Mouse (Mus musculus): Measurements from ENCODE around the gene Sgk2. TPM values are rescaled to one million over a fixed set of nuclear protein-coding genes. Genes with fewer than 3 reads are reported as not detected.

Gene Sgk2
- polyA plus RNA-seq, 1 experiment from 2014 or later, result 2.5 TPM

- ATAC-seq (ENCODE audit: low FRiP score, low TSS enrichment), result peak; percentile 86
Observed at GRCm38 (mm10) chr2:163048125-163048524, 61.0 kb downstream of the Sgk2 start.

GRCm38 (mm10) chr2:163049116-163049515, 62.0 kb downstream of the Sgk2 start:
- H3K9me3 ChIP-seq (ENCODE audit: control insufficient read depth, low read length), result no peaks in the 10 kb centered on the region
- 91% methylated on average over 2 of the region's 2 CpGs for WGBS
- H3K36me3 ChIP-seq (ENCODE audit: control insufficient read depth, insufficient read depth, low read length), result peaks cover 21% of the 10 kb centered on the region
- H3K4me1 ChIP-seq (ENCODE audit: control insufficient read depth, insufficient read depth, low read length), result 0 out of 2 replicates have a peak, but pooled peaks cover 4% of the 10 kb centered on the region
- ATAC-seq (ENCODE audit: low FRiP score, low TSS enrichment), result no peak
- no peak overlapping the region for H3K9ac ChIP-seq (ENCODE audit: low read depth, low read length)
- H3K27me3 ChIP-seq (ENCODE audit: control insufficient read depth, insufficient read depth, low read length), result no peaks in the 10 kb centered on the region
- no peak overlapping the region for H3K27ac ChIP-seq (ENCODE audit: low read depth, low read length)
- no peak overlapping the region for H3K4me2 ChIP-seq (replicated peaks; ENCODE audit: low read depth, low read length)
- no peak overlapping the region for H3K4me3 ChIP-seq (ENCODE audit: low read length)

More at GRCm38 (mm10) chr2:163048125-163048524, 61.0 kb downstream of the Sgk2 start:
- Histone ChIP-seq H3K27me3 (ENCODE audit: control insufficient read depth, insufficient read depth, low read length) (no peaks in the 10 kb centered on the region), H3K4me2 (replicated peaks; ENCODE audit: low read depth, low read length) (peak overlapping the region; percentile 26), H3K4me1 (ENCODE audit: control insufficient read depth, insufficient read depth, low read length) (no peaks in the 10 kb centered on the region), H3K36me3 (ENCODE audit: control insufficient read depth, insufficient read depth, low read length) (peaks cover 30% of the 10 kb centered on the region), H3K27ac (ENCODE audit: low read depth, low read length) (no peak overlapping the region), H3K9ac (ENCODE audit: low read depth, low read length) (no peak overlapping the region), H3K9me3 (ENCODE audit: control insufficient read depth, low read length) (no peaks in the 10 kb centered on the region), H3K4me3 (ENCODE audit: low read length) (no peak overlapping the region; the same call in 1 of the 2 replicates)
- 7% methylated on average over 10 of the region's 10 CpGs for WGBS

GRCm38 (mm10) chr2:163051691-163052090, 64.6 kb downstream of the Sgk2 start:
- no peak overlapping the region for H3K9ac ChIP-seq (ENCODE audit: low read depth, low read length)

GRCm38 (mm10) chr2:163052101-163052500, 65.0 kb downstream of the Sgk2 start:
- no peak overlapping the region for H3K9ac ChIP-seq (ENCODE audit: low read depth, low read length)
- H3K27ac ChIP-seq (ENCODE audit: low read depth, low read length), result no peak overlapping the region
- no peaks in the 10 kb centered on the region for H3K9me3 ChIP-seq (ENCODE audit: control insufficient read depth, low read length)
- H3K36me3 ChIP-seq (ENCODE audit: control insufficient read depth, insufficient read depth, low read length), result 0 out of 2 replicates have a peak, but pooled peaks cover 2% of the 10 kb centered on the region
- no peak for ATAC-seq (ENCODE audit: low FRiP score, low TSS enrichment)
- no peaks in the 10 kb centered on the region for H3K27me3 ChIP-seq (ENCODE audit: control insufficient read depth, insufficient read depth, low read length)
- no peak overlapping the region for H3K4me2 ChIP-seq (replicated peaks; ENCODE audit: low read depth, low read length)
- peaks cover 16% of the 10 kb centered on the region for H3K4me1 ChIP-seq (ENCODE audit: control insufficient read depth, insufficient read depth, low read length)
- H3K4me3 ChIP-seq (ENCODE audit: low read length), result no peak overlapping the region
- 34% methylated on average over 4 of the region's 4 CpGs for WGBS

More at GRCm38 (mm10) chr2:163051691-163052090, 64.6 kb downstream of the Sgk2 start:
- Histone ChIP-seq H3K27ac (ENCODE audit: low read depth, low read length) (no peak overlapping the region), H3K36me3 (ENCODE audit: control insufficient read depth, insufficient read depth, low read length) (0 out of 2 replicates have a peak, but pooled peaks cover 4% of the 10 kb centered on the region), H3K27me3 (ENCODE audit: control insufficient read depth, insufficient read depth, low read length) (no peaks in the 10 kb centered on the region), H3K9me3 (ENCODE audit: control insufficient read depth, low read length) (no peaks in the 10 kb centered on the region), H3K4me1 (ENCODE audit: control insufficient read depth, insufficient read depth, low read length) (peaks cover 16% of the 10 kb centered on the region), H3K4me3 (ENCODE audit: low read length) (no peak overlapping the region), H3K4me2 (replicated peaks; ENCODE audit: low read depth, low read length) (no peak overlapping the region)
- WGBS, result 60% methylated on average over 1 of the region's 1 CpGs
- no peak for ATAC-seq (ENCODE audit: low FRiP score, low TSS enrichment)

GRCm38 (mm10) chr2:163052826-163053225, 65.7 kb downstream of the Sgk2 start:
- Histone ChIP-seq H3K9ac (ENCODE audit: low read depth, low read length) (no peak overlapping the region), H3K9me3 (ENCODE audit: control insufficient read depth, low read length) (no peaks in the 10 kb centered on the region), H3K27ac (ENCODE audit: low read depth, low read length) (no peak overlapping the region), H3K4me3 (ENCODE audit: low read length) (no peak overlapping the region), H3K36me3 (ENCODE audit: control insufficient read depth, insufficient read depth, low read length) (no peaks in the 10 kb centered on the region), H3K4me1 (ENCODE audit: control insufficient read depth, insufficient read depth, low read length) (peaks cover 16% of the 10 kb centered on the region), H3K27me3 (ENCODE audit: control insufficient read depth, insufficient read depth, low read length) (no peaks in the 10 kb centered on the region), H3K4me2 (replicated peaks; ENCODE audit: low read depth, low read length) (no peak overlapping the region)
- no peak for ATAC-seq (ENCODE audit: low FRiP score, low TSS enrichment)
- WGBS, result 75% methylated on average over 4 of the region's 4 CpGs

GRCm38 (mm10) chr2:163054335-163054840, 67.3 kb downstream of the Sgk2 start, which contains the start of gene Mybl2:
Mybl2 (plus strand) TSS chr2:163054687.
- Histone ChIP-seq H3K9ac (ENCODE audit: low read depth, low read length) (peak within 1 kb of the TSS; percentile 74), H3K4me2 (replicated peaks; ENCODE audit: low read depth, low read length) (peak within 1 kb of the TSS; percentile 98), H3K9me3 (ENCODE audit: control insufficient read depth, low read length) (no peaks in the 10 kb centered on the region), H3K27me3 (ENCODE audit: control insufficient read depth, insufficient read depth, low read length) (no peaks in the 10 kb centered on the region), H3K4me1 (ENCODE audit: control insufficient read depth, insufficient read depth, low read length) (peaks cover 16% of the 10 kb centered on the region), H3K4me3 (ENCODE audit: low read length) (peak within 1 kb of the TSS; percentile 75), H3K27ac (ENCODE audit: low read depth, low read length) (no peak within 1 kb of the TSS), H3K36me3 (ENCODE audit: control insufficient read depth, insufficient read depth, low read length) (no peaks in the 10 kb centered on the region)
- peak; percentile 100 for ATAC-seq (ENCODE audit: low FRiP score, low TSS enrichment)
- under 1% methylated on average over 48 of the region's 48 CpGs for WGBS

- H3K4me3 ChIP-seq (ENCODE audit: low read length), result peak overlapping the region; percentile 75
- H3K9ac ChIP-seq (ENCODE audit: low read depth, low read length), result peak overlapping the region; percentile 74
- under 1% methylated on average over 37 of the region's 38 CpGs for WGBS
- peak overlapping the region; percentile 98 for H3K4me2 ChIP-seq (replicated peaks; ENCODE audit: low read depth, low read length)
- H3K27ac ChIP-seq (ENCODE audit: low read depth, low read length), result no peak overlapping the region
- no peaks in the 10 kb centered on the region for H3K9me3 ChIP-seq (ENCODE audit: control insufficient read depth, low read length)
- H3K27me3 ChIP-seq (ENCODE audit: control insufficient read depth, insufficient read depth, low read length), result no peaks in the 10 kb centered on the region
- ATAC-seq (ENCODE audit: low FRiP score, low TSS enrichment), result peak; percentile 40
- H3K36me3 ChIP-seq (ENCODE audit: control insufficient read depth, insufficient read depth, low read length), result peaks cover 2% of the 10 kb centered on the region; the same call in 1 of the 2 replicates
- peaks cover 16% of the 10 kb centered on the region for H3K4me1 ChIP-seq (ENCODE audit: control insufficient read depth, insufficient read depth, low read length)
Observed at GRCm38 (mm10) chr2:163054891-163055494, 67.9 kb downstream of the Sgk2 start.

- ATAC-seq (ENCODE audit: low FRiP score, low TSS enrichment), result no peak
- Histone ChIP-seq H3K27me3 (ENCODE audit: control insufficient read depth, insufficient read depth, low read length) (no peaks in the 10 kb centered on the region), H3K36me3 (ENCODE audit: control insufficient read depth, insufficient read depth, low read length) (peaks cover 2% of the 10 kb centered on the region; the same call in 1 of the 2 replicates), H3K9me3 (ENCODE audit: control insufficient read depth, low read length) (no peaks in the 10 kb centered on the region), H3K9ac (ENCODE audit: low read depth, low read length) (peak overlapping the region; percentile 74), H3K4me3 (ENCODE audit: low read length) (peak overlapping the region; percentile 75), H3K4me1 (ENCODE audit: control insufficient read depth, insufficient read depth, low read length) (peaks cover 16% of the 10 kb centered on the region), H3K4me2 (replicated peaks; ENCODE audit: low read depth, low read length) (peak overlapping the region; percentile 98), H3K27ac (ENCODE audit: low read depth, low read length) (no peak overlapping the region)
- WGBS, result 47% methylated on average over 5 of the region's 5 CpGs
Observed at GRCm38 (mm10) chr2:163055715-163056114, 68.6 kb downstream of the Sgk2 start.

- Histone ChIP-seq H3K9me3 (ENCODE audit: control insufficient read depth, low read length) (no peaks in the 10 kb centered on the region), H3K4me1 (ENCODE audit: control insufficient read depth, insufficient read depth, low read length) (peaks cover 16% of the 10 kb centered on the region), H3K4me3 (ENCODE audit: low read length) (no peak overlapping the region), H3K36me3 (ENCODE audit: control insufficient read depth, insufficient read depth, low read length) (peaks cover 2% of the 10 kb centered on the region; the same call in 1 of the 2 replicates), H3K27me3 (ENCODE audit: control insufficient read depth, insufficient read depth, low read length) (no peaks in the 10 kb centered on the region), H3K9ac (ENCODE audit: low read depth, low read length) (no peak overlapping the region), H3K27ac (ENCODE audit: low read depth, low read length) (no peak overlapping the region), H3K4me2 (replicated peaks; ENCODE audit: low read depth, low read length) (no peak overlapping the region)
- ATAC-seq (ENCODE audit: low FRiP score, low TSS enrichment), result no peak
- 77% methylated on average over 9 of the region's 9 CpGs for WGBS
Observed at GRCm38 (mm10) chr2:163056584-163056983, 69.5 kb downstream of the Sgk2 start.

All from kidney, embryonic 14.5 days (tissue).